Mouse (Mus musculus): ENCODE data around the gene Dync1li2. TPM values are rescaled to one million over a fixed set of nuclear protein-coding genes. Genes with fewer than 3 reads are reported as not detected.

Gene Dync1li2
- polyA plus RNA-seq, 2 experiments, result 8.2 to 9.4 TPM

GRCm38 (mm10) chr8:104387501-104387900 lies 55.3 kb downstream of the Dync1li2 start:
- 64% methylated on average over 7 of the region's 7 CpGs for WGBS (ENCODE audit: insufficient replicate concordance)
- ATAC-seq (ENCODE audit: insufficient read depth), result no peak
- DNase-seq (ENCODE audit: low read depth in 3 of 3, low spot score in 3 of 3), result no peak
- Histone ChIP-seq H3K4me2 (ENCODE audit: low read depth) (no peak overlapping the region), H3K4me3 (ENCODE audit: insufficient read depth in 1 of 2, low read depth in 2 of 2, low read length in 2 of 2) (no peak overlapping the region), H3K27ac (no peak overlapping the region), H3K9me3 (ENCODE audit: control insufficient read depth, low read length) (no peaks in the 10 kb centered on the region), H3K9ac (replicated peaks) (no peak overlapping the region), H3K27me3 (ENCODE audit: control insufficient read depth, insufficient read depth, low read length) (no peaks in the 10 kb centered on the region), H3K4me1 (replicated peaks; ENCODE audit: control insufficient read depth in 2 of 2, insufficient read depth in 2 of 2, low read length in 1 of 2) (peaks cover 0 to 3% of the 10 kb centered on the region in 2 experiments; a peak in 1 of 4 replicates), H3K36me3 (replicated peaks; ENCODE audit: control insufficient read depth, insufficient read depth, low read depth) (no peaks in the 10 kb centered on the region)
- TF ChIP-seq EP300 (IDR thresholded peaks at IDR 0.05; ENCODE audit: low read depth) (no peak), CTCF (IDR thresholded peaks at IDR 0.05; ENCODE audit: low read depth) (no peak)

GRCm38 (mm10) chr8:104386693-104387092 lies 56.2 kb downstream of the Dync1li2 start:
- H3K27me3 ChIP-seq (ENCODE audit: control insufficient read depth, insufficient read depth, low read length), result no peaks in the 10 kb centered on the region
- peaks cover 0 to 3% of the 10 kb centered on the region in 2 experiments; a peak in 1 of 4 replicates for H3K4me1 ChIP-seq (replicated peaks; ENCODE audit: control insufficient read depth in 2 of 2, insufficient read depth in 2 of 2, low read length in 1 of 2)
- no peaks in the 10 kb centered on the region for H3K36me3 ChIP-seq (replicated peaks; ENCODE audit: control insufficient read depth, insufficient read depth, low read depth)
- H3K4me2 ChIP-seq (ENCODE audit: low read depth), result no peak overlapping the region
- no peak for DNase-seq (ENCODE audit: low read depth in 3 of 3, low spot score in 3 of 3)
- TF ChIP-seq EP300 (IDR thresholded peaks at IDR 0.05; ENCODE audit: low read depth) (no peak), CTCF (IDR thresholded peaks at IDR 0.05; ENCODE audit: low read depth) (no peak)
- WGBS (ENCODE audit: insufficient replicate concordance), result 38% methylated on average over 4 of the region's 4 CpGs
- H3K4me3 ChIP-seq (ENCODE audit: insufficient read depth in 1 of 2, low read depth in 2 of 2, low read length in 2 of 2), result no peak overlapping the region
- no peaks in the 10 kb centered on the region for H3K9me3 ChIP-seq (ENCODE audit: control insufficient read depth, low read length)
- H3K9ac ChIP-seq (replicated peaks), result no peak overlapping the region
- no peak for ATAC-seq (ENCODE audit: insufficient read depth)
- no peak overlapping the region for H3K27ac ChIP-seq

GRCm38 (mm10) chr8:104383977-104384376 lies 58.9 kb downstream of the Dync1li2 start:
- Histone ChIP-seq H3K9me3 (ENCODE audit: control insufficient read depth, low read length) (no peaks in the 10 kb centered on the region), H3K9ac (replicated peaks) (no peak overlapping the region), H3K27me3 (ENCODE audit: control insufficient read depth, insufficient read depth, low read length) (no peaks in the 10 kb centered on the region), H3K4me2 (ENCODE audit: low read depth) (no peak overlapping the region), H3K4me3 (ENCODE audit: insufficient read depth in 1 of 2, low read depth in 2 of 2, low read length in 2 of 2) (no peak overlapping the region), H3K36me3 (replicated peaks; ENCODE audit: control insufficient read depth, insufficient read depth, low read depth) (no peaks in the 10 kb centered on the region), H3K4me1 (replicated peaks; ENCODE audit: control insufficient read depth in 2 of 2, insufficient read depth in 2 of 2, low read length in 1 of 2) (peaks cover 0 to 3% of the 10 kb centered on the region in 2 experiments; a peak in 1 of 4 replicates), H3K27ac (no peak overlapping the region)
- WGBS (ENCODE audit: insufficient replicate concordance), result 50% methylated on average over 3 of the region's 3 CpGs
- TF ChIP-seq EP300 (IDR thresholded peaks at IDR 0.05; ENCODE audit: low read depth), result no peak
- TF ChIP-seq CTCF (IDR thresholded peaks at IDR 0.05; ENCODE audit: low read depth), result no peak
- DNase-seq (ENCODE audit: low read depth in 3 of 3, low spot score in 3 of 3), result no peak
- no peak for ATAC-seq (ENCODE audit: insufficient read depth)

- H3K36me3 ChIP-seq (replicated peaks; ENCODE audit: control insufficient read depth, insufficient read depth, low read depth), result no peaks in the 10 kb centered on the region
- H3K4me1 ChIP-seq (replicated peaks; ENCODE audit: control insufficient read depth in 2 of 2, insufficient read depth in 2 of 2, low read length in 1 of 2), result peaks cover 0 to 3% of the 10 kb centered on the region in 2 experiments; a peak in 1 of 4 replicates
- WGBS (ENCODE audit: insufficient replicate concordance), result 58% methylated on average over 2 of the region's 2 CpGs
- H3K27ac ChIP-seq, result no peak overlapping the region
- DNase-seq (ENCODE audit: low read depth in 3 of 3, low spot score in 3 of 3) (no peak), ATAC-seq (ENCODE audit: insufficient read depth) (no peak)
- TF ChIP-seq CTCF (IDR thresholded peaks at IDR 0.05; ENCODE audit: low read depth) (no peak), EP300 (IDR thresholded peaks at IDR 0.05; ENCODE audit: low read depth) (no peak)
- no peaks in the 10 kb centered on the region for H3K9me3 ChIP-seq (ENCODE audit: control insufficient read depth, low read length)
- no peak overlapping the region for H3K9ac ChIP-seq (replicated peaks)
- H3K4me3 ChIP-seq (ENCODE audit: insufficient read depth in 1 of 2, low read depth in 2 of 2, low read length in 2 of 2), result no peak overlapping the region
- no peak overlapping the region for H3K4me2 ChIP-seq (ENCODE audit: low read depth)
- no peaks in the 10 kb centered on the region for H3K27me3 ChIP-seq (ENCODE audit: control insufficient read depth, insufficient read depth, low read length)
Measured at GRCm38 (mm10) chr8:104383296-104383695, 59.6 kb downstream of the Dync1li2 start.

- 70% methylated on average over 5 of the region's 5 CpGs for WGBS (ENCODE audit: insufficient replicate concordance)
- ATAC-seq (ENCODE audit: insufficient read depth) (no peak), DNase-seq (ENCODE audit: low read depth in 3 of 3, low spot score in 3 of 3) (no peak)
- Histone ChIP-seq H3K4me1 (replicated peaks; ENCODE audit: control insufficient read depth in 2 of 2, insufficient read depth in 2 of 2, low read length in 1 of 2) (peaks cover 0 to 3% of the 10 kb centered on the region in 2 experiments; a peak in 1 of 4 replicates), H3K9me3 (ENCODE audit: control insufficient read depth, low read length) (no peaks in the 10 kb centered on the region), H3K27me3 (ENCODE audit: control insufficient read depth, insufficient read depth, low read length) (no peaks in the 10 kb centered on the region), H3K36me3 (replicated peaks; ENCODE audit: control insufficient read depth, insufficient read depth, low read depth) (no peaks in the 10 kb centered on the region), H3K4me3 (ENCODE audit: insufficient read depth in 1 of 2, low read depth in 2 of 2, low read length in 2 of 2) (no peak overlapping the region), H3K27ac (no peak overlapping the region), H3K9ac (replicated peaks) (no peak overlapping the region), H3K4me2 (ENCODE audit: low read depth) (no peak overlapping the region)
- TF ChIP-seq CTCF (IDR thresholded peaks at IDR 0.05; ENCODE audit: low read depth) (no peak), EP300 (IDR thresholded peaks at IDR 0.05; ENCODE audit: low read depth) (no peak)
Measured at GRCm38 (mm10) chr8:104380961-104381411, 61.9 kb downstream of the Dync1li2 start.
